10 mouse cellular contexts compared by ENCODE assay signal in genomic region chr14:31669161-31669611, GRCm38 (mm10). TPM values are rescaled to one million over a fixed set of nuclear protein-coding genes. Genes with fewer than 3 reads are reported as not detected.
DNase-seq lines count a peak whose midpoint lies in the region; ATAC-seq and TF ChIP-seq lines count a peak whose summit lies in the region.
"Had no signal": no experiment of that assay in that cellular context is flagged by ENCODE, and none has a peak within 500 bp of the region (broad histone marks: within the 10 kb centered on the region; RNA-seq: fewer than 3 reads in every experiment).

No protein-coding gene starts in this region.

- WGBS in intestine, postnatal 0 days, result 53% methylated on average over 13 of the region's 13 CpGs
- WGBS in limb, embryonic 14.5 days, result 74% methylated on average over 13 of the region's 13 CpGs
- 64% methylated on average over 13 of the region's 13 CpGs for WGBS in midbrain, embryonic 15.5 days

- no peak overlapping the region for H3K9ac ChIP-seq in intestine, postnatal 0 days (ENCODE audit: low read depth, low read length)
- no peak overlapping the region for H3K9ac ChIP-seq in limb, embryonic 14.5 days (ENCODE audit: low read depth, low read length, severe bottlenecking)
- no peak overlapping the region for H3K9ac ChIP-seq in midbrain, embryonic 15.5 days

- H3K4me1 ChIP-seq in intestine, postnatal 0 days (replicated peaks; ENCODE audit: control insufficient read depth, insufficient read depth, low read length), result no peaks in the 10 kb centered on the region
- H3K4me1 ChIP-seq in limb, embryonic 14.5 days (ENCODE audit: control insufficient read depth, insufficient read depth, low read length), result peaks cover 43% of the 10 kb centered on the region
- 0 out of 2 replicates have a peak, but pooled peaks cover 7% of the 10 kb centered on the region for H3K4me1 ChIP-seq in midbrain, embryonic 15.5 days

- TF ChIP-seq CTCF in intestine, postnatal 0 days (IDR thresholded peaks at IDR 0.05; ENCODE audit: low read depth), result 0 out of 2 replicates have a peak, but pooled peaks have one; percentile 6

- peak overlapping the region; percentile 60; the same call in 1 of the 2 replicates for H3K27ac ChIP-seq in intestine, postnatal 0 days (ENCODE audit: low read depth, low read length)
- H3K27ac ChIP-seq in limb, embryonic 14.5 days (replicated peaks; ENCODE audit: low read depth, low read length), result peak overlapping the region; percentile 70
- peak overlapping the region; percentile 36; the same call in 1 of the 2 replicates for H3K27ac ChIP-seq in midbrain, embryonic 15.5 days

- no peak for TF ChIP-seq POLR2A in limb, embryonic 14.5 days (IDR thresholded peaks at IDR 0.05; ENCODE audit: borderline replicate concordance, extremely low read depth, insufficient read depth, insufficient read length)

- peak; percentile 76 to 78 for DNase-seq in left cerebral cortex, adult 18-20 months (ENCODE audit: low spot score in 2 of 2)
- DNase-seq in left cerebral cortex, adult 11 months (ENCODE audit: low spot score), result no peak
- peak; percentile 42 to 59 for DNase-seq in cerebellum, postnatal 36 days
- DNase-seq in heart, adult 18-20 months, result peak; percentile 85 to 87
- peak; percentile 49 for DNase-seq in limb, embryonic 14.5 days (ENCODE audit: low spot score)
- DNase-seq in urinary bladder, postnatal 4 days (ENCODE audit: low spot score in 2 of 2), result peak; percentile 57 to 71

- H3K4me2 ChIP-seq in intestine, postnatal 0 days (replicated peaks; ENCODE audit: low read depth), result no peak overlapping the region
- H3K4me2 ChIP-seq in limb, embryonic 14.5 days (replicated peaks; ENCODE audit: low read depth, low read length, severe bottlenecking), result no peak overlapping the region
- H3K4me2 ChIP-seq in midbrain, embryonic 15.5 days, result no peak overlapping the region

- H3K27me3 ChIP-seq in intestine, postnatal 0 days (replicated peaks; ENCODE audit: control insufficient read depth, insufficient read depth, low read length), result no peaks in the 10 kb centered on the region
- H3K27me3 ChIP-seq in limb, embryonic 14.5 days (ENCODE audit: control insufficient read depth, insufficient read depth, low read length), result no peaks in the 10 kb centered on the region
- H3K27me3 ChIP-seq in midbrain, embryonic 15.5 days (replicated peaks), result no peaks in the 10 kb centered on the region

- H3K4me3 ChIP-seq in intestine, postnatal 0 days (ENCODE audit: low read depth, low read length), result no peak overlapping the region
- H3K4me3 ChIP-seq in limb, embryonic 14.5 days (replicated peaks; ENCODE audit: low read length), result no peak overlapping the region
- no peak overlapping the region for H3K4me3 ChIP-seq in midbrain, embryonic 15.5 days

- peaks cover 17% of the 10 kb centered on the region; the same call in 1 of the 2 replicates for H3K36me3 ChIP-seq in intestine, postnatal 0 days (ENCODE audit: control insufficient read depth, insufficient read depth)
- H3K36me3 ChIP-seq in limb, embryonic 14.5 days (ENCODE audit: control insufficient read depth, insufficient read depth, low read length), result peaks cover 14% of the 10 kb centered on the region
- no peaks in the 10 kb centered on the region for H3K36me3 ChIP-seq in midbrain, embryonic 15.5 days (replicated peaks)

- H3K9me3 ChIP-seq in intestine, postnatal 0 days (ENCODE audit: control insufficient read depth), result no peaks in the 10 kb centered on the region
- H3K9me3 ChIP-seq in limb, embryonic 14.5 days (ENCODE audit: control insufficient read depth, low read length), result no peaks in the 10 kb centered on the region
- H3K9me3 ChIP-seq in midbrain, embryonic 15.5 days, result no peaks in the 10 kb centered on the region

- ATAC-seq in intestine, postnatal 0 days, result 0 out of 2 replicates have a peak, but pooled peaks have one; percentile 34
- ATAC-seq in limb, embryonic 14.5 days (ENCODE audit: low FRiP score, low read depth), result no peak
- ATAC-seq in midbrain, embryonic 15.5 days (replicated peaks), result no peak

RNA-seq across cellular contexts. Expression of gene Hacl1, which starts 28.1 kb away (rescaled TPM):
- total RNA-seq in left cerebral cortex, adult 18-20 months (2021), result 1 to 10 TPM; 4.5 to 8.7 TPM
- total RNA-seq in heart, adult 18-20 months (2021), result 10 to 100 TPM; 10.9 to 11.5 TPM
- polyA plus RNA-seq in intestine, postnatal 0 days (2015; fragmentation: Nextera tagmentation; extraction: Ambion mirVana), result 35.5 and 41.3 TPM in 2 replicates
- 14.7 and 18.2 TPM in 2 replicates for polyA plus RNA-seq in limb, embryonic 14.5 days (2012; rRNA removed)
- polyA plus RNA-seq in limb, embryonic 14.5 days (2014; fragmentation: Nextera tagmentation; extraction: Ambion mirVana), result 16.5 and 16.6 TPM in 2 replicates
- polyA plus RNA-seq in midbrain, embryonic 15.5 days (2015; fragmentation: Nextera tagmentation; extraction: Ambion mirVana), result 6.2 and 8.4 TPM in 2 replicates

RNA-seq across cellular contexts. Expression of gene Btd, which starts 28.4 kb away (rescaled TPM):
- total RNA-seq in left cerebral cortex, adult 18-20 months (2021), result 1 to 10 TPM; 7.1 to 8.7 TPM
- total RNA-seq in heart, adult 18-20 months (2021), result 10 to 100 TPM in 1 of 2 experiments, 1 to 10 TPM in 1; 7.8 to 13.2 TPM
- polyA plus RNA-seq in intestine, postnatal 0 days (2015; fragmentation: Nextera tagmentation; extraction: Ambion mirVana), result 45.5 and 48.5 TPM in 2 replicates
- 52.0 and 70.2 TPM in 2 replicates for polyA plus RNA-seq in limb, embryonic 14.5 days (2012; rRNA removed)
- polyA plus RNA-seq in limb, embryonic 14.5 days (2014; fragmentation: Nextera tagmentation; extraction: Ambion mirVana), result 34.7 and 35.8 TPM in 2 replicates
- 13.8 and 16.2 TPM in 2 replicates for polyA plus RNA-seq in midbrain, embryonic 15.5 days (2015; fragmentation: Nextera tagmentation; extraction: Ambion mirVana)

RNA-seq across cellular contexts. Expression of gene Gm49387, which starts 28.5 kb away (rescaled TPM):
- total RNA-seq in left cerebral cortex, adult 18-20 months (2021), result under 1 TPM in 1 of 2 experiments, not detected in 1; 0.66 TPM
- 1 to 10 TPM in 1 of 2 experiments, not detected in 1; 2.1 TPM for total RNA-seq in heart, adult 18-20 months (2021)
- polyA plus RNA-seq in intestine, postnatal 0 days (2015; fragmentation: Nextera tagmentation; extraction: Ambion mirVana), result 0.94 TPM in 1 of 2 replicates, not detected in the other
- polyA plus RNA-seq in limb, embryonic 14.5 days (2012; rRNA removed), result not detected in 2 replicates
- polyA plus RNA-seq in limb, embryonic 14.5 days (2014; fragmentation: Nextera tagmentation; extraction: Ambion mirVana), result 3.0 TPM in 1 of 2 replicates, not detected in the other
- 0.63 and 1.2 TPM in 2 replicates for polyA plus RNA-seq in midbrain, embryonic 15.5 days (2015; fragmentation: Nextera tagmentation; extraction: Ambion mirVana)
- total RNA-seq: ES-E14; layer of hippocampus, postnatal 14 days had no signal
